10 mouse cellular contexts compared by ENCODE assay signal in the genomic region with DNA sequence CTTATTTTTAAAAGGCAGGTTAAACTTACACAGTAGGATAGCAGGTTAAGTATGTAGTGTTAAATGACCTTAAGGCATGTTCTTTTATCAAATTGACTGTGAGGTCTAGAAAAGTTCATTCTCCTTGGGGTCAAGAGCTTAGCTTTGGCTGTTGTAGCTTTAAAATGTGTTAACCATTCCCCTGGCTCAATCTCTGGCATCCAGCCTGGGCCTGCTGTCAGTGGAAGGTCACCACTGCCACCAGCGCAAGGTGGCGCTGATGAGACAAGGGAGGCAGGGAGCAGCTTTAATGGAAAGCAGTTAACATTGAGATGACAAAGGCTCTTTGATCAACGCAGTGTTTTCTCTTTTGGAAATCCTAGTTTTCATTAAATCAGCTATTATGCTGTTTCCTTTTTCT. TPM values are rescaled to one million over a fixed set of nuclear protein-coding genes. Genes with fewer than 3 reads are reported as not detected.
A peak's percentile ranks its signal among the peaks of the same experiment; 100 is the strongest.
DNase-seq lines count a peak whose midpoint lies in the region; ATAC-seq and TF ChIP-seq lines count a peak whose summit lies in the region.
"Had no signal": no experiment of that assay in that cellular context is flagged by ENCODE, and none has a peak within 500 bp of the region (broad histone marks: within the 10 kb centered on the region; RNA-seq: fewer than 3 reads in every experiment).

No protein-coding gene starts in this region.

- no peak overlapping the region for H3K27ac ChIP-seq in kidney, embryonic 14.5 days (ENCODE audit: low read depth, low read length)
- no peak overlapping the region for H3K27ac ChIP-seq in MEL (ENCODE audit: control insufficient read depth, low read depth, low read length)
- H3K27ac ChIP-seq: embryonic facial prominence, embryonic 15.5 days; stomach, embryonic 15.5 days had no signal

- no peaks in the 10 kb centered on the region for H3K9me3 ChIP-seq in kidney, embryonic 14.5 days (ENCODE audit: control insufficient read depth, low read length)
- no peaks in the 10 kb centered on the region for H3K9me3 ChIP-seq in MEL (replicated peaks; ENCODE audit: insufficient read depth, low read length)
- H3K9me3 ChIP-seq: embryonic facial prominence, embryonic 15.5 days; stomach, embryonic 15.5 days had no signal

- peak; percentile 81 for DNase-seq in kidney, adult 18-20 months
- DNase-seq in MEL (ENCODE audit: low read depth, low spot score) = no peak
- DNase-seq in gastrocnemius, postnatal 10 days = peak; percentile 40
- DNase-seq in lung, postnatal 10 days = peak; percentile 75
- no peak for DNase-seq in cerebellum, adult 9-10 months
- no peak for DNase-seq in cerebellum, adult 18-20 months
- DNase-seq in right cerebral cortex, postnatal 25 days = no peak

- TF ChIP-seq POLR2A in MEL (IDR thresholded peaks at IDR 0.05; ENCODE audit: control insufficient read depth in 1 of 2, insufficient read depth in 1 of 2, low read depth in 1 of 2, low read length in 2 of 2, poor library complexity in 1 of 2) = no peak

- H3K36me3 ChIP-seq in kidney, embryonic 14.5 days (ENCODE audit: control insufficient read depth, insufficient read depth, low read length) = peaks cover 5% of the 10 kb centered on the region; the same call in 1 of the 2 replicates
- H3K36me3 ChIP-seq in MEL (ENCODE audit: control insufficient read depth in 1 of 2, insufficient read depth in 2 of 2, low read length in 2 of 2) = no peaks in the 10 kb centered on the region
- H3K36me3 ChIP-seq: embryonic facial prominence, embryonic 15.5 days; stomach, embryonic 15.5 days had no signal

- no peak overlapping the region for H3K9ac ChIP-seq in kidney, embryonic 14.5 days (ENCODE audit: low read depth, low read length)
- no peak overlapping the region for H3K9ac ChIP-seq in MEL (ENCODE audit: control insufficient read depth, low read depth, low read length, poor library complexity, severe bottlenecking)
- H3K9ac ChIP-seq: embryonic facial prominence, embryonic 15.5 days; stomach, embryonic 15.5 days had no signal

- no peaks in the 10 kb centered on the region for H3K4me1 ChIP-seq in kidney, embryonic 14.5 days (ENCODE audit: control insufficient read depth, insufficient read depth, low read length)
- no peaks in the 10 kb centered on the region for H3K4me1 ChIP-seq in MEL (ENCODE audit: control insufficient read depth in 1 of 2, insufficient read depth in 2 of 2, low read length in 2 of 2)
- H3K4me1 ChIP-seq: embryonic facial prominence, embryonic 15.5 days; stomach, embryonic 15.5 days had no signal

- TF ChIP-seq RAD21 in MEL (IDR thresholded peaks at IDR 0.05; ENCODE audit: low read depth, low read length) = no peak

- TF ChIP-seq CTCF in MEL (IDR thresholded peaks at IDR 0.05 in 2 of 3, conservative IDR thresholded peaks at IDR 0.05 in 1 of 3; ENCODE audit: control insufficient read depth in 1 of 3, insufficient read depth in 1 of 3, low read depth in 2 of 3, low read length in 3 of 3, poor library complexity in 1 of 3, severe bottlenecking in 1 of 3) = peak in 2 of 3 experiments; percentile 24 to 26; a peak in 2 of 6 replicates

- TF ChIP-seq EP300 in MEL (IDR thresholded peaks at IDR 0.05; ENCODE audit: low read depth in 1 of 2, low read length in 2 of 2) = no peak

- no peak overlapping the region for H3K4me3 ChIP-seq in kidney, embryonic 14.5 days (ENCODE audit: low read length)
- no peak overlapping the region for H3K4me3 ChIP-seq in MEL (ENCODE audit: control insufficient read depth in 1 of 2, insufficient read depth in 1 of 2, low read depth in 2 of 2, low read length in 2 of 2)
- H3K4me3 ChIP-seq: embryonic facial prominence, embryonic 15.5 days; stomach, embryonic 15.5 days had no signal

- no peak overlapping the region for H3K4me2 ChIP-seq in kidney, embryonic 14.5 days (replicated peaks; ENCODE audit: low read depth, low read length)
- H3K4me2 ChIP-seq: embryonic facial prominence, embryonic 15.5 days; stomach, embryonic 15.5 days had no signal

- 77% methylated on average over 3 of the region's 3 CpGs for WGBS in kidney, embryonic 14.5 days

- ATAC-seq in kidney, embryonic 14.5 days (ENCODE audit: low FRiP score, low TSS enrichment) = no peak

- H3K27me3 ChIP-seq in kidney, embryonic 14.5 days (ENCODE audit: control insufficient read depth, insufficient read depth, low read length) = no peaks in the 10 kb centered on the region
- no peaks in the 10 kb centered on the region for H3K27me3 ChIP-seq in MEL (ENCODE audit: control insufficient read depth in 1 of 2, insufficient read depth in 2 of 2, low read length in 2 of 2)
- H3K27me3 ChIP-seq: embryonic facial prominence, embryonic 15.5 days; stomach, embryonic 15.5 days had no signal

- no peaks in the 10 kb centered on the region for H3K79me2 ChIP-seq in MEL (ENCODE audit: control insufficient read depth, insufficient read depth, low read length, poor library complexity)

TF ChIP-seq in MEL, 35 proteins besides CTCF, POLR2A, EP300 and RAD21:
- TF ChIP-seq UBTF (IDR thresholded peaks at IDR 0.05; ENCODE audit: borderline replicate concordance, insufficient read depth, low read depth, low read length) (no peak), E2F4 (IDR thresholded peaks at IDR 0.05; ENCODE audit: borderline replicate concordance, low read depth, low read length) (no peak), MXI1 (IDR thresholded peaks at IDR 0.05; ENCODE audit: low read depth, low read length) (no peak), TCF12 (IDR thresholded peaks at IDR 0.05; ENCODE audit: low read depth, low read length) (no peak), HCFC1 (IDR thresholded peaks at IDR 0.05; ENCODE audit: low read depth, low read length) (no peak), TBP (IDR thresholded peaks at IDR 0.05; ENCODE audit: low read depth, low read length) (no peak), JUND (IDR thresholded peaks at IDR 0.05; ENCODE audit: low read depth, low read length) (no peak), NELFE (IDR thresholded peaks at IDR 0.05; ENCODE audit: low read depth, low read length) (no peak), GATA1 (IDR thresholded peaks at IDR 0.05; ENCODE audit: low read depth, low read length) (no peak), MAZ (IDR thresholded peaks at IDR 0.05; ENCODE audit: low read depth, low read length) (no peak), MYC (IDR thresholded peaks at IDR 0.05; ENCODE audit: low read depth, low read length) (no peak), BHLHE40 (IDR thresholded peaks at IDR 0.05; ENCODE audit: borderline replicate concordance, low read depth, low read length) (no peak), POLR2AphosphoS5 (IDR thresholded peaks at IDR 0.05; ENCODE audit: borderline replicate concordance, low read depth, low read length) (no peak), ELF1 (IDR thresholded peaks at IDR 0.05; ENCODE audit: low read depth, low read length) (no peak), MYB (IDR thresholded peaks at IDR 0.05; ENCODE audit: low read depth, low read length) (no peak), MEF2A (IDR thresholded peaks at IDR 0.05; ENCODE audit: extremely low read depth, insufficient replicate concordance, low read depth, low read length, poor library complexity, severe bottlenecking) (no peak), ZNF384 (IDR thresholded peaks at IDR 0.05; ENCODE audit: low read depth, low read length) (no peak)
TF ChIP-seq in MEL: peak in this region for 0.

RNA-seq across cellular contexts. Expression of gene Oma1, which starts 13.4 kb away (rescaled TPM):
- polyA plus RNA-seq in kidney, embryonic 14.5 days (2014; fragmentation: Nextera tagmentation; extraction: Ambion mirVana) = 20.2 and 24.3 TPM in 2 replicates
- 10.4 and 13.0 TPM in 2 replicates for total RNA-seq in MEL (2012; rRNA removed)
- 10 to 100 TPM in 1 of 2 experiments, not detected in 1; 14.3 TPM for polyA plus RNA-seq in MEL (2012; ENCODE audit: insufficient read depth in 1 of 2, insufficient read length in 2 of 2, low read depth in 1 of 2, low replicate concordance in 2 of 2, missing spikeins in 1 of 2)
- total RNA-seq in gastrocnemius, postnatal 10 days (2021) = 10 to 100 TPM; 18.3 to 19.7 TPM

RNA-seq across cellular contexts. Expression of gene 4921539E11Rik, which starts 36.3 kb away (rescaled TPM):
- polyA plus RNA-seq in kidney, embryonic 14.5 days (2014; fragmentation: Nextera tagmentation; extraction: Ambion mirVana) = not detected in 2 replicates
- total RNA-seq in MEL (2012; rRNA removed) = not detected in 2 replicates
- not detected for polyA plus RNA-seq in MEL (2012; ENCODE audit: insufficient read depth in 1 of 2, insufficient read length in 2 of 2, low read depth in 1 of 2, low replicate concordance in 2 of 2, missing spikeins in 1 of 2)
- total RNA-seq in gastrocnemius, postnatal 10 days (2021) = not detected
- polyA plus RNA-seq: embryonic facial prominence, embryonic 15.5 days; stomach, embryonic 15.5 days had no signal

Comparison
In these comparisons a context has a peak if more than half of its experiments do, and no peak if none do; other contexts are left out.
1. DNase-seq: peak in kidney, adult 18-20 months (single experiment), gastrocnemius, postnatal 10 days (single experiment) and lung, postnatal 10 days (single experiment); none in MEL (single experiment), cerebellum, adult 9-10 months (single experiment), cerebellum, adult 18-20 months (0 of 2) and right cerebral cortex, postnatal 25 days (single experiment).